Mouse (Mus musculus) 416B (cell line): ENCODE data around the gene Slc24a5.
A peak's percentile ranks its signal among the peaks of the same experiment; 100 is the strongest.
"Not testable (repeated sequence)": the region's sequence is repeated elsewhere in the genome, so short reads cannot be mapped to it uniquely, and the experiment has no call there.

ENCODE experiments used
- DNase-seq: peaks from one replicate; pipeline ENCODE4 v3.0.0; 2011; ENCODE audit warnings: low read depth

Gene Slc24a5

GRCm38 (mm10) chr2:125067894-125068293 lies at the start of gene Slc24a5:
TSS of gene Slc24a5 (plus strand) at chr2:125068124.
- DNase-seq: no peak

GRCm38 (mm10) chr2:125024386-125024785 lies 43.5 kb upstream of the Slc24a5 start:
- DNase-seq: no peak

GRCm38 (mm10) chr2:125026358-125027000 lies 41.4 kb upstream of the Slc24a5 start:
- DNase-seq: no peak

- DNase-seq: no peak
Observed at GRCm38 (mm10) chr2:125030591-125030990, 37.3 kb upstream of the Slc24a5 start.

- no peak for DNase-seq
Observed at GRCm38 (mm10) chr2:125031111-125031510, 36.8 kb upstream of the Slc24a5 start.

GRCm38 (mm10) chr2:125031562-125032257 lies 36.2 kb upstream of the Slc24a5 start:
- DNase-seq: no peak

GRCm38 (mm10) chr2:125032258-125032973 lies 35.5 kb upstream of the Slc24a5 start:
- DNase-seq: no peak

GRCm38 (mm10) chr2:125033042-125033743 lies 34.7 kb upstream of the Slc24a5 start:
- DNase-seq: no peak

- no peak for DNase-seq
Observed at GRCm38 (mm10) chr2:125055316-125055903, 12.5 kb upstream of the Slc24a5 start.

- DNase-seq: peak; percentile 17
Observed at GRCm38 (mm10) chr2:125057250-125057815, 10.6 kb upstream of the Slc24a5 start.

GRCm38 (mm10) chr2:125061451-125061850 lies 6.5 kb upstream of the Slc24a5 start:
- no peak for DNase-seq

- DNase-seq: no peak
Observed at GRCm38 (mm10) chr2:125062944-125063343, 5.0 kb upstream of the Slc24a5 start.

GRCm38 (mm10) chr2:125067373-125067772 lies 551 bp upstream of the Slc24a5 start:
- no peak for DNase-seq

GRCm38 (mm10) chr2:125068696-125069095 lies 772 bp downstream of the Slc24a5 start:
- no peak for DNase-seq

- no peak for DNase-seq
Observed at GRCm38 (mm10) chr2:125073056-125073780, 5.3 kb downstream of the Slc24a5 start.

GRCm38 (mm10) chr2:125083879-125084278 lies 16.0 kb downstream of the Slc24a5 start:
- DNase-seq: no peak

- DNase-seq: no peak
Observed at GRCm38 (mm10) chr2:125088757-125089156, 20.8 kb downstream of the Slc24a5 start.

- not testable (repeated sequence) for DNase-seq
Observed at GRCm38 (mm10) chr2:125092123-125092522, 24.2 kb downstream of the Slc24a5 start.

GRCm38 (mm10) chr2:125104491-125104890 lies 36.6 kb downstream of the Slc24a5 start:
- DNase-seq: not testable (repeated sequence)

- DNase-seq: not testable (repeated sequence)
Observed at GRCm38 (mm10) chr2:125106536-125106935, 38.6 kb downstream of the Slc24a5 start.
